Mouse (Mus musculus): ENCODE results near the gene Casz1.

The Casz1 gene

DNA sequence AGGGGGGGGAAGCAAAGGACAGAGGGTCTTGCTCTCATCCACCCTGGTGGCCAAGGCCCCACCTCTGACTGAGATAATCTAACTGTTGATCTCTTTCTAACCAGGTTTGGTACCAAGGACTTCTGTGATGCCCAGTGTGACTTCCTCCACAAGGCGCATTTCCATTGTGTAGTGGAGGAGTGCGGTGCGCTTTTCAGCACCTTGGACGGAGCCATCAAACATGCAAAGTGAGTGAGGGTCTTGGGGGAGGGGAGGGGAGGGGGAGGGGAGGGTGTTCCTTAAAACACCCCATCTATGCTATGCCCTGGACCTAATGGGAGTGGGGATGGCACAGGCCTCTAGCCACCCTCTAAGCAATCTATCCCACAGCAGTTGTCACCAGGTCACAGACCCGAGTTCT lies 138.9 kb downstream of the Casz1 start:
- no peak for DNase-seq

DNA sequence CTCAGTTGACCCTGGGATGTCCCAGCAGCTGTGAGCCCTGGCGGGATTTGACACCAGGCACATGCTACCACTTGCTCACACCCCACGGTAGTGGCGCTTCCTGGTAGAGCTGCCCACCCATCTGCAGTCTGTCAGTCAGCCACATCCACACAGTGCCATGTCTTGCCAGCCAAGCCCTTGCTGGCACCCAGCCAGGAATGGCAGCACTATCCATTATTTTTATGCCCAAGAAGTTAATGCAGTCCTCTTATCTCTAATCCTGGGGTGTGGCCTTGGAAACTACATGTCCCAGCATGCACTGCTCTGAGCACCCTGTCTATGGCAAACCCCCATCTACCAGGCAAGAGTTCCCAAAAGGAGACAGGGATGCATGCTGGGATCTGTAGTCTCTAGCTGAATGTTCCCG lies 141.2 kb downstream of the Casz1 start:
- no peak for DNase-seq

DNA sequence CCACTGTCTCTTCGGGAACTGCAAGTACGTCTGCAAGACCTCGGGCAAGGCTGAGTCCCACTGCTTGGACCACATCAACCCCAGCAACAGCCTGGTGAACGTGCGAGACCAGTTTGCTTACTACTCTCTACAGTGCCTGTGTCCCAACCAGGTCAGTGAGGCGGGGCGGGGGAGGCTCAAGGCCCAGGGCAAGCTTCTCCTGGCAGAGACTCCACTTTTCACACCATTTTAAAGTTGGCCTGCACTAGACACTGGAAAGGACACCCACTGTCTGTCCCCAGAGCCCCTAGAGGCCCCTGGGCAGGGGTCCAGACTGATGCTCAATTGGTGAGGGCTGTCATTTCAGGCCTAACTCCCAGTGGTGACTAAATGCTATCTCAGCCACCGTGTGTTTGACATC lies 141.8 kb downstream of the Casz1 start:
- no peak for DNase-seq

DNA sequence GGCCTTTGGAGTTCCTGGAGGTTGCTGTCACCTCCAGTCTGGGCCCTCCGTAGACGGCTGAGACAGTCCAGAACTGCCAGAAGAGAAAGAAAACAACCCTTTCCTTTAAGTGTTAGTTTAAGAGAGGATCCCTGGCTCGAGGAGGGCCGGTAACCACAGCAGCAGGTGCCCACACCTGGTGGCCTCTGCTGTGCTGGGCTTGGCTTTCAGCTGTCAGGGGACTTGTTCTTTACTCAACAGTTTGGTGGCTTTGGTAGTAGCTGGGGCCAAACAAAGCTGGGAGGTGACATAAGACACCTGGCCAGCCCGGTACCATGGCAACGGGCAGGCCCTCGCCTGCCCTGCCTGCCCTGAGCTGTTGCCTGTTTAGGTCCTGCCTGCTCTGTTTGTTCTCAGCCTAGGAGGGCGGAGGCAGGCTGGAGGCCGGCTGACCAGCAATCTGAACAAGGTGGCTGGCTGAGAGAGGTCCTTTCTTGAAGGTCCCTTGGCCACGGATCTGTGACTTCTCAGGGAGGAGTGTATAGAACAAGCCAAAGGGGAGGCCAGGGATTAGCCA lies 143.7 kb downstream of the Casz1 start:
- no peak for DNase-seq

DNA sequence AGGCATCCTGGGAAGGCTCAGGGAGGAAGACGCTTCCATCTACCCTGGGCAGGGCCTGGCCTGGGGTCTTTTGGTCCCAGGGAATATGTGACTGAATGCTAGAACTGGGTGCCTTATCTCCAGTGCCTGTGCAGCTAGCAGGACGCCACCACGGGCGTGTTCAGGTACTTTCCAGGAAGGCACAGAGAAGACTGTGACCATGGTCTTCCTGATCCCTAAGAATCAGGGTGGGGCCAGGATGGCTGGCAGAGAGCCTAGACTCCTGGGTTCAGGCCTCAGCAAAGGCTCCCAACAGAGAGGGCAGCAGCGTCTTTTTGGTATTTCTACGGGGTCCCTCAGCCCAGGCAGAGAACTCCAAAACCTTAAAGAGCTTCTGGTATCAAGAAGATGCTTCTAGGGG lies 146.3 kb downstream of the Casz1 start:
- no peak for DNase-seq

DNA sequence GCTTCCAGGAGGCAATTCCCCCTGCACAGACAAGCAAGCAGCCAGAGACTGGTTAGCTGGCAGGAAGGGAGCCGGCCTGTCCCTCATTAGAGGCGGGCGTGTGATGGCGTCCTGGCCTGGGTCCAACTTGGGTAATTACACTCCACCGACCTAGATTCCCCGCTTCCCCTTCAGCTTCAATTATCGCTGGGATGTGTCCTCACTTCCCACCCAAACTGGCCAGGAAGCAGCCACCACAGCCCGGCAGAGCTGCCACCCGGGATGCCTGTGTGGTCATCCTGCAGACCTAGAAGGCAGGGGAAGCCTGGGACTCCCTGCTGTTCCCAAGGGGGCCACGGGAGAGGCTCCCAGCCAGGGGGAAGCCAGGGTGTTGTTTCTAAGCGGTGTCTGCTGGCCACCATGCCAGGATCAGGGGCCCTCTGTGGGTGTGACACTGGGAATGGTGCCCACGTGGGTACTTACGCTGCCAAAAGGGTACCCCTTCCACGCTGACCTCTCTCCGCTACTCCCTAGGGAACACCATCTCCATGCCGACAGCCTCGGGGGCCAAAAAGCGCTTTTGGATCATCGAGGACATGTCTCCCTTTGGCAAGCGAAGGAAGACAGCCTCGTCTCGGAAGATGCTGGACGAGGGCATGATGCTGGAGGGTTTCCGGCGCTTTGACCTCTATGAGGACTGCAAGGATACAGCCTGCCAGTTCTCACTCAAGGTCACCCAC lies 146.9 kb downstream of the Casz1 start:
- no peak for DNase-seq

DNA sequence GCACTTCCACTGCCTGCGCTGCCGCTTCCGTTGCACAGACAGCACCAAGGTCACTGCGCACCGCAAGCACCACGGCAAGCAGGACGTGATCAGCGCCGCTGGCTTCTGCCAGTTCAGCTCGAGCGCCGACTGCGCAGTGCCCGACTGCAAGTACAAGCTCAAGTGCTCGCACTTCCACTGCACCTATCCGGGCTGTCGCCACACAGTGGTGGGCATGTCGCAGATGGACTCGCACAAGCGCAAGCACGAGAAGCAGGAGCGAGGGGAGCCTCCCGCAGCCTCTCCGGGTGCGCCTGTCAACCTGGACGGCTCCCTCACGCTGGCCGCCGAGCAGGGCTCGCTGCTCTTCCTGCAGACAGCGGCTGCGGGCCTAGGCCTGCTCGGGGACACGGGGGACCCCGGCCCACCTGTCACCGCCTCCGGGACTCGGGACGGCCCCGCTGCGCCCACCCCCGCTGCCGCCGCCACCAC lies 147.6 kb downstream of the Casz1 start:
- DNase-seq, result no peak

DNA sequence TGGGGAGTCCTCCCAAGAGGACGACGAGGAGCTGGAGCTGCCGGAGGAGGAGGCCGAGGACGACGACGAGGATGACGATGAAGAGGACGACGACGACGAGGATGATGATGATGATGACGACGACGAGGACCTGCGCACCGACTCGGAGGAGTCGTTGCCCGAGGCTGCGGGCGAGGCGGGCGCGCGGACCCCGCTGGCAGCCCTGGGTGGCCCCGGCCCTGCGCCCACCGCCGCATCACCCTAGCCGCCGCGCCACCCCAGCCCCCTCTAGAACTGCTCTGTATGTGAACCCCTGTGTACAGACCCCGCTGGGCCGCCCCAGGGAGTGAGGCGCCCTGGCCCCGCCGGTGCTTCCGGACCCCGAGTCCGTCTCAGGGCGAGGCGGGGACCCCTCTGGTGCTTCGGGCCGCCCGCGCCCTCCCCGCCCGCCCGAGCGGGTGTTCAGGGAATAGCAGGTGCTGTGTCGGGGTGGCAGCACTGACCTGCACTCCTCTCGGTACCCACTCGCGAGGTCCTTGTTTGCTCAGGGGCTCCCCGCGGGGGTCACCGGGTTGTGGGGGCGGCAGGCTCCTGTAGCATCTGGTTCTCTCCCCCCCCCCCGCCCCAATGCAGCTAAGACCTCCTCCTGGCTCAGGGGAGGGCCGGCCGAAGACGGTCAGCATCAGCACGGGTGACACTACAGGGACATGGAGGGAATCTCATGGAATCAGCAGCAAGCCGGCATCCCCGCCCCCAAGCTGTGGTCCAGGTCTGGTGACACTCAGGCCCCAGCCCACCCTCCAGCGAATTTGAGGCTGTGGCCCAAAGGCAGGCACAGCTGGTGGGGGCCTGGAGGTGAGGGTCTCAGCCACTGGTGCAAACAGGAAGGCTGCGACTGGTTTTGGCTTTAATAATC lies 148.3 kb downstream of the Casz1 start:
- DNase-seq, result no peak

DNA sequence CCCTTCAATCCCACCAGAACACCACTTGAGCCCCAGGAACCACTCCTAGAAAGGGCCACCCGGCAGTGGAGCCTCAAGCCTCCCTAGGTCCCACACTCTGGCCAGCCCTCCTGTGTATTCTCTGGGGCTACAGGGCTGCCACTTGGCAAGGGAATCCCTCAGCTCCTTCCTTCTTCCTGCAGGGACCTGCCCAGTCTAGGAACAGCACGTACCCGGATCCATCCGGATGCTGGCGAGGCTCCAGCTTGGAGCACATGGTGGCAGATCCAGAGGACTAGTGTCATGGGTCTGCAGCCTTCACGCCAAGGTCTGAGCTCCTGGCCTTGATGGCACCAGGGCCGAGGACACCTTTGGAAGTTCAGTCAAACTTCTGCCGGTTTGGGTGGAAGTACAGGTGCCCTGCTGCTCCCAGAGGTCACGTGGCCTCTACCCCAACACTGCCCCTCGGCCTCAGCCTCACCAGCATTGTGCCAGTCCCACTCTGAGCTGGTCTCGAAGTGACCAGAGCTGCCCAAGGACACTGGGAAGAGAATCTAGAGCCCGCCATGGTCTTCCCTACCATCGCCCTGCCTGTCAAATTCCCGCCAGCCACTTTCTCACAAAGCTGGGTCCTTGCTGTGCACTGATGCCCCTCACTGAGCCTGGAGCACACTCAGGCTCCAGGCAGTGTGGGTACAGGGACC lies 151.0 kb downstream of the Casz1 start:
- DNase-seq, result no peak

DNA sequence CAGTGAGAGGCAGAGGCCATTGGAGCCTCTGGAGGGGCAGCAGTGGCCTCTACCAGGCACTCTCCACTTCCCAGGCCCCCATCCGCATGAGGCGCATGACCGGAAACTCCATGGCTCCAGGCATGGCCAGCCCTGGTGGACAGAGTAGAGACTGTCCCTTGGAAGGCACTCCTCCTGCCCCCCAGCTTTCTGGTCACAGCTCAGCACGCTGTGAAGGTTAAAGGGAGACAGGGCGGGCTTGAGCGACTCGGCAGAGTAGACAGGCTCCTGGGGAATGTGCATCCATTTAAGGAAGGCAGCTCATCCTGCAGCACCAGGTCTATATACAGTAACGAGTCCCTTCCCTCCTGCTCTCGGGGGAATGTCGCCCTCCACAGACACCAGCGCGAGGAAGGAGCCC lies 155.8 kb downstream of the Casz1 start:
- DNase-seq, result no peak

DNA sequence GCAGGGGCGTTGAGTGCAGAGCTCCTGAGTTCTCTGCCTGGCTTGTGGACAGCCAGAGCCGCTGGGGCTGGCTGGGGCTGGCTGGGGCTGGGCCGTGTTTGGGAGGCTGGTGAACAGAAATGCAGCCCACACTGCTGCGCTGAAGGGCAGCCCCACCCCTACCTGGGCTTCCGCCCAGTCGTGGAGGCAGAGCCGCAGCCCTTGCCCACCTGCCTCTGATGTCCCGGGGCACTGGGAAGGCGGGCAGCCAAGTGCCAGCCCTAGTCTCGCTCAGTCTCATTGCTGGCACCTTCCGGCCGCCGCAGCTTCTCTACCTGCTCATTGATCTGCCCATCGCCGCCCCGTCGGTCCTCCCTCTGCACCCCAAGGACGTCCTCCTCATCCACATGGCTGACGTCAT lies 156.9 kb downstream of the Casz1 start:
- no peak for DNase-seq

DNA sequence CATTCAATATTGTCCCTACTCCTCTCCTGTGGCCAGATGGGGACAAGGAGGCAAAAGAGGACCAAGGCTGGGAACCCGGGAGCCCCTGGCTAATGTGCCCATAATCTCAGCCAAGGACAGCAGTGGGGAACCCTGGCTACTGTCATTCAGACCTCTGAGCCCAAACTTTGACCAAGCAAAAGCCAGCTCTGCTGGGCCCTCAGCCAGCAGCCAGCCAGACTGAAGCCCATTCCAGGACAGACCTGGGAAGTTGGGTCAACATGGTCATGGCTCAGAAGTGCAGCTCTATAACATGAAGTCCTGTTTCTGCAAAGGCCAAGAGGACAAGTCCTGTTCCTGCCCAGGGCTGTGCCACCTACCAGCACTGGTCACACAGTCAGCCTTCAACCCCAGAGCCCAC lies 157.9 kb downstream of the Casz1 start:
- DNase-seq, result no peak

DNA sequence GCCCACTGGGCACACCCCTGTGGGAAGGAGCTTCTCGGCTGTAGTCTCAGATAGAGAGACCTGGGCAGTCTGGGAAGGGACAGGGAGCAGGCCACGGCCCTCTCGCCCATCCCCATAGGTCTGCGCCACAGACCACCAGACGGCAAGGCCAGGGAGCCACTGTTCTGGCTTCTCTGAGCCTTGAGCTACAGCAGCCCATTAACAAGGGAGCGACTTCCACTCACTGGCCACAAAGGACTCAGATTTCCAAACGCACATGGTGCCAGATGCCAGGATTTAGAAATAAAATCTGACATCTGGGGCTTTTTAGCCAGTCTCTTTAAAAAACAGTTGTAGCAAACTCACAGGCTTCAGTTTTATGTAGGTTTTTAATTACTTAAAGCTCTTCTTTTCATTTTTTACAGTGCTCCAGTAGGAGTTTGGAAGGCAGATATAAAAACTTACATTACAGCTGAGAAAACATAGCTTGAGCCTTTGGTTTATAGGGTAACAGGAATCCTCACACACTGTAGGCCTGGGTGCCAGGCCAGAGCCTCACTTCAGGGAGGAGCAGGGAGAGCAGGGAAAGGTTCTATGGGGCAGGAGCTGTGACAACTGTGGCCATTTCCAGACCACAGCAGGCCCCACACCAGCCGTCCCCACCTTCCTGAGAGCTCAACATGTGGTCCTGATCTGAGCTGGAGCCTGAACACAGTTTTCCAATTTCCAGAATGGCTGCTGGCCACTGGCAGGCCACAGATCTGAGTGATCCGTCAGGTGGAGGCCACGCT lies 160.5 kb downstream of the Casz1 start:
- DNase-seq, result no peak

DNA sequence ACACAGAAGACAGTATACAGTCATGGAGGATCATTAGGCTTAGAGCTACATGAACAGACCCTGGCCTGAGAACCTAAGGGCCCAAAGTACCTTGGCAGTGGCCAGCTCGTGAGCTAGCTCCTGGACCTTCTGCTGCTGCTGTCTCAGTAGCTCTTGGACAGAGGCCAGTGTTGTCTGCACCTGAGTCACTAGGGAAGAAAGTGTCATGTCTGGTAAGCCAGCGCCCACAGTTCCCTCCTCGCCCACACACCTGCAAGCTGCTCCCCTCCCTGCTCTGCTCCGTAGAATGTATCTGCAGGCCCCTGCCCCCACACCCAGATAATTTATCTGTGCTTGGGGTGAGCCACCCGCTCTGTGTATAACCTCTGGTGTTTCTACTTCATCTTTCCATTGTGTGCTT lies 161.9 kb downstream of the Casz1 start:
- no peak for DNase-seq

DNA sequence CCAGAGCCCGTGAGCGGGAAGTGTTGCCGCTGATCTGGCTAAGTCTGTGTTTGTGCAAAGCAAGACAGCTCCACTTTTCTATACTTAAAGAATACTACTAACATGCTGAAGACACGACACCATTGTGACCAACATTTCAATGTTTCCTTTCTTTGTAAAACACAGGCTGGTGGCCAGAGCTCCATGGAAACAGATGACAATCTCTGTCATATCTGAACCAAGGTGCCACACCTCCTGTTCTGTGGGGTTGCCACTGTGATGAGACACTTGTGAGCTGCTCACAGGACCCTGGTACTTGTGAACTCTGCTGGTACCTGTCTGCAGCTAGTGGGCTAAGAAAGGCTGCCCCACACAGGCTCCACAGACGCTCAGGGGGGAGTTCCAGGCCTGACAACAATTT lies 164.6 kb downstream of the Casz1 start:
- no peak for DNase-seq

DNA sequence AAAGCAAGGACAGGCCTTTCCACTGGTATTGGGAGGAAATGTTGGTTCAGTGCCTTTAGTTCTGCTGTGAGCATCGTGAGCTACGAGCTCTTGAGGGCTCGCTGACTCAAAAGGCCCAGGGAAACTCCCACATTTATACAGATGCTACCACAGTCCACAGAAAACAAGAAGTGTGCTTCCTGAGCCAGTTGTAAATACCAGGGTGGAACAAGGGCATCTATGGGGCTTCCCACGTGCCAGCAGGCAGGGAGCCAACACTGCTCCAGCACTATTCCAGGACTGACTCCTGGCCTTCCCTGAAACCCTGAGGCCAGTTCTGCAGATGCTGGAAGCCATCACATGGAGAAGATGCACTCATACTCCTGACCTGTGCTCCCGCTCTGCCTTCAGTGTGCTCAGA lies 165.4 kb downstream of the Casz1 start:
- DNase-seq, result no peak

DNA sequence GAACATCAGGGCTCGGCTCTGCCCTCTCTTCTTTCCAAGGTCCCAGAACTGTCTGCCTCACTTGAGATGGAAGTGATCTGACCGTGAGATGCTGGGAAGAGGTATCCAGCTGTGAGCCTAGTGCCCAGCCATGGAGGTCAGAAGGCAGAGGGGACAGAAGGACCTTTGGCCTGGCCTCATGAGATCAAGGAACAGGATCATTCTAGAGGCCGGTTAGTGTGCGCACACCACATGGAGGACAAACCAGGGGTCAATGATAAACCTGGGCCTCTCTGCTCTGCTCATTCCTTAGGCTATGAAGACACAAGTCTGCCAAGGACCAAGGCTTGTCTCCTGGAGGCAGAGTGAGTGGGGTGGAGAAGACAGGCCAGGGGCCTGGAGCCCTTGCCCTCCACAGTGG lies 166.5 kb downstream of the Casz1 start:
- DNase-seq, result no peak

DNA sequence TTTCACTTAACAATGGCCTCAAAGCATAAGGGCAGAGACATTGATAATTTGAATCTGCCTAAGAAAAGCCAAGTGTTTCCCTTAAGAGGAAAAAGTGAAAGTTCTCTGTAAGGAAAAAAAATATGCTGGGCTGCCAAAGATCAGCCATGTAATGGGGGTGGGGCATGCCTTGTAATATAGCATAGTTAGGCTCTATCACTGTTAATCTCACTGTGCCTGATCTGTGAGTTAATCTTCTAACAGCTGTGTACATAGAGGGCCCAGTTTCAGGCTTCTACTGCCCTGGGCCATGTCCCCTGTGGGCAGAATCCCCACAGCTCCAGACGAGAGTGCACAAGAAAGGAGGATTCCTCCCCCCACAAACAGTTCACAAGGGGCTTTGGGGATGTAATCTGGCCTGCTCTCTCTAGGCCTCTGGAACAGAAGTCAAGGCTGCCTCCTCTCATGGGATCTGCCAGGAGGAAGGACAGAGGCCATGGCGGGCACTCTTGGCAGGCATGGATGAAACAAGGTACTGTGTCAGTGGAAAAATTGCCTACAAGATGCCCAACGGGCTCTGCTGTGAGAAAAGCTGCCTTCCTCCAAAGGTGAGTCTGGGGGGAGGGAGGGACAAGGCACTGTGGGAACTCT lies 167.5 kb downstream of the Casz1 start:
- no peak for DNase-seq

DNA sequence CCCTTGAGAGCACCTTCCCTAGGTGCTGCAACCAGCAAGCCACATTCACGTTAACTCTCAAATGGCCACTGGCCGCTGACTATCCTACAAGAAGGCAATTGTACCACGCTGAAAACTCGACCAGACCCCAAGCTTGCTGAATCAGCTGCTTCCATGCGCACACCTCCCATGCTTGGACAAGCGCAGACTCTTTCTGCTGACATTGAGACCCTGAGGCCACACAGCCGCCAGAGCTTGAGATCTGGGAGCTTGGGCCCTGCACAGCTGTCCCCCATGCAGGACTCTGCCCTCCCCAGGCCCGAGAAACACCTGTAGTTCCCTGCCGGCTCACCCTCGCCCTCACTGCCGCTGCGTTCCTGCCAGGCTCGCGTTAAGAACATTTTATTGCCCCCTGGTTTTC lies 168.5 kb downstream of the Casz1 start:
- no peak for DNase-seq

DNA sequence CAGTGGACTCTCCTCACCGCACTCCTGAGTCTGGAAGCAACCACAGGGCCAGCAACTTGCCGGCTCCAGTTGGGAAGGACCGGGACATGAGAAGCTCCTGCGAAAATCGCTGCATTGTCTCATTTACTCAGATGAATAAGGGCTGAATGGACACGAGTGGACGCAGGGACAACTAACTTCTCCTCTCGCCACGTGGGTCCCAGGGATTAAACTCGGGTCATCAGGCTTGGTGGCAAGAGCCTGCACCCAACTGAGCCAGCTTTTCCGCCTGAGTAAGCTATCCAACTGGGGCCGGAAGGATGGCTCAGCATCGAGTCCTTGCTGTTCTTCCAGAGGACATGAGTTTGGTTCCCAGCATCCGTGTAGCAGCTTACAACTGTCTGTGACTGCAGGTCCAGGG lies 169.2 kb downstream of the Casz1 start:
- DNase-seq, result no peak

DNA sequence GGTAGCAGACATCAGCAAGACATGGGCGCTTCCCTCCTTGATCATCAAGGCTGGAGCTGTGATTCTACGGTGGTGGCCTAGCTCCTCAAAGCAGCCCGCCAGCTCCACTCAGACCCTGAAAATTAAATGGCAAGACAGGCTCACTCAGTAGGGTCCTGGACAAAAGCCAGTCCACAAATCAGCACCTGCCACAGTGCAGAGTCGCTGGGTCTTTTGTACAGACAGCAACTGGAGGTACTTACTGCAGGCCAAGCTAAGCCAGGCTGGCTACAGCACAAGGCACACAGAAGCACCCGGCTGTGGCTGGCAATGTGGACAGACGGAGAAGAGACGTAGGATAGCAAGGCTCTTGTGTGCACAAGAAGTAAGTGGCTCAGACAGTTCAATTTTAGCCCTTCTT lies 170.6 kb downstream of the Casz1 start:
- no peak for DNase-seq

DNA sequence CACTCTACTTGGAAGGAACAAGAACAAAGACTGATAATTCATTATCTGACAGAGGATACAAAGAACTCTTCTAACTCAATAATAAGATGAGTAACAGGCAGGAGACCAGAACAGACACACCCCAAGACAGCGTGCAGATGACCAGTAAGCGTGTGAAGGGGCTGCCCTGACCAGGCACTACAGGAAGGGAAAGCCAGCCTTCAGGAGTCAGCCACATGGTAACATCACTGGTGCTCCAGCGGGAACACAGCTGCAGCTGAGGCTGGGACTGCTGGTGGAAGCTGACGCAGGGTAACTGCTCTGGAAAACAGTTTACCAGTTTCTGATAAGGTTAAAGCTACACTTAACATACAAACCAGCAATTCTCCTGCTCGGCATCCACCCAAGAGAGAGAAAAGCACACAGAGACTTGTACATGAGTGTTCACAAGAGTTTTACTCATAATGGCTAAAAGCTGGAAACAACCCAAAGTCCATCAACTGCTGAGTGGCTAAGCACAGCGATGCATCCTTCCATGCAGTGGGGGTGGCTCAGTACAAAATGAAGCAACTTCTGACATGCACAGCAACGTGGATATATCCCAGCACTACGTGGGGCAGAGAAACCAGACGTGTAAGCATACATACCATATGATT lies 174.1 kb downstream of the Casz1 start:
- DNase-seq, result no peak
